Mouse (Mus musculus) heart, embryonic 16.5 days (tissue): ENCODE results near the gene Fam189b. TPM values are rescaled to one million over a fixed set of nuclear protein-coding genes. Genes with fewer than 3 reads are reported as not detected.

Experiments
- ATAC-seq: fragments of 200-750 bp; cut with Nextera tagmentation; replicated peaks from 2 replicates; pipeline ENCODE4 v1.8.0; 2017; ENCODE audit warnings: moderate number of reproducible peaks; ENCODE audit not compliant: insufficient read depth, low FRiP score; ENCODE audit errors: extremely low read depth
- H3K27ac ChIP-seq: fragments of 300-500 bp; sonication (generic); 2 replicates; pipeline ENCODE4 v1.5.1; 2014; ENCODE audit warnings: mild to moderate bottlenecking, low read length, control low read depth, moderate library complexity
- H3K27me3 ChIP-seq: fragments of 300-500 bp; sonication (generic); 2 replicates; pipeline ENCODE4 v1.6.1; 2014; ENCODE audit warnings: low read length, mixed read lengths; ENCODE audit not compliant: control insufficient read depth, insufficient read depth
- H3K36me3 ChIP-seq: fragments of 300-500 bp; sonication (generic); 2 replicates; pipeline ENCODE4 v1.6.1; 2014; ENCODE audit not compliant: control insufficient read depth, insufficient read depth
- H3K4me1 ChIP-seq: fragments of 300-500 bp; sonication (generic); 2 replicates; pipeline ENCODE4 v1.6.1; 2014; ENCODE audit warnings: low read length, mixed read lengths; ENCODE audit not compliant: control insufficient read depth, insufficient read depth
- H3K4me2 ChIP-seq: fragments of 300-500 bp; sonication (generic); 2 replicates; pipeline ENCODE4 v1.6.1; 2014; ENCODE audit warnings: low read depth, mild to moderate bottlenecking, control low read depth, low read length
- H3K4me3 ChIP-seq: fragments of 300-500 bp; sonication (generic); 2 replicates; pipeline ENCODE4 v1.5.1; 2014; ENCODE audit warnings: mild to moderate bottlenecking, control low read depth, low read length
- H3K9ac ChIP-seq: fragments of 300-500 bp; sonication (generic); 2 replicates; pipeline ENCODE4 v1.6.1; 2014; ENCODE audit warnings: low read length, control low read depth
- H3K9me3 ChIP-seq: fragments of 300-500 bp; sonication (generic); replicated peaks from 2 replicates; pipeline ENCODE4 v1.6.1; 2016; ENCODE audit warnings: low read length; ENCODE audit not compliant: control insufficient read depth
- WGBS: fragments of 180-500 bp; shearing (Covaris S2); extraction: QIAGEN DNeasy Blood & Tissue Kit; methylation state at CpG from one replicate; pipeline ENCODE4 v1.1.7; 2014; 5-methylcytosine and 5-hydroxymethylcytosine counted together
- polyA plus RNA-seq: library from polyadenylated mRNA; unstranded; fragments of >200 nt; fragmentation: Nextera tagmentation; extraction: Ambion mirVana; gene quantifications from 2 replicates; pipeline ENCODE4 v1.2.1, GENCODE M21; 2015

Fam189b gene
- polyA plus RNA-seq, 1 experiment from 2014 or later: 17.7 TPM

GRCm38 (mm10) chr3:89190436-89190835 is 7.5 kb downstream of the Fam189b start:
- ATAC-seq: no peak
- 65% methylated on average over 8 of the region's 8 CpGs for WGBS
- H3K4me3 ChIP-seq: no peak overlapping the region

GRCm38 (mm10) chr3:89193351-89193750 is 10.4 kb downstream of the Fam189b start:
- no peak overlapping the region for H3K4me3 ChIP-seq
- H3K9me3 ChIP-seq: no peaks in the 10 kb centered on the region
- no peak overlapping the region for H3K9ac ChIP-seq
- H3K4me1 ChIP-seq: peaks cover 10% of the 10 kb centered on the region
- H3K27ac ChIP-seq: no peak overlapping the region
- no peak overlapping the region for H3K4me2 ChIP-seq
- WGBS: 70% methylated on average over 1 of the region's 1 CpGs
- no peaks in the 10 kb centered on the region for H3K27me3 ChIP-seq
- H3K36me3 ChIP-seq: no peaks in the 10 kb centered on the region
- ATAC-seq: no peak

More at GRCm38 (mm10) chr3:89190436-89190835, 7.5 kb downstream of the Fam189b start:
- Histone ChIP-seq H3K27me3 (no peaks in the 10 kb centered on the region), H3K27ac (no peak overlapping the region), H3K9me3 (no peaks in the 10 kb centered on the region), H3K9ac (no peak overlapping the region), H3K4me2 (no peak overlapping the region), H3K4me1 (peaks cover under 1% of the 10 kb centered on the region; the same call in 1 of the 2 replicates), H3K36me3 (no peaks in the 10 kb centered on the region)

- no peak for ATAC-seq
- H3K4me2 ChIP-seq: no peak overlapping the region
- H3K4me1 ChIP-seq: peaks cover 10% of the 10 kb centered on the region
- no peak overlapping the region for H3K9ac ChIP-seq
- no peak overlapping the region for H3K27ac ChIP-seq
- 80% methylated on average over 2 of the region's 2 CpGs for WGBS
- no peak overlapping the region for H3K4me3 ChIP-seq
- no peaks in the 10 kb centered on the region for H3K9me3 ChIP-seq
- H3K27me3 ChIP-seq: no peaks in the 10 kb centered on the region
- no peaks in the 10 kb centered on the region for H3K36me3 ChIP-seq
Observed at GRCm38 (mm10) chr3:89193853-89194252, 10.9 kb downstream of the Fam189b start.

- no peaks in the 10 kb centered on the region for H3K36me3 ChIP-seq
- peak; percentile 95 for ATAC-seq
- H3K27me3 ChIP-seq: no peaks in the 10 kb centered on the region
Observed at GRCm38 (mm10) chr3:89195979-89196877, 13.3 kb downstream of the Fam189b start.

GRCm38 (mm10) chr3:89199839-89200238 is 16.9 kb downstream of the Fam189b start:
- Histone ChIP-seq H3K4me3 (no peak overlapping the region), H3K9ac (no peak overlapping the region), H3K4me2 (no peak overlapping the region), H3K4me1 (peaks cover 15% of the 10 kb centered on the region), H3K27me3 (no peaks in the 10 kb centered on the region), H3K36me3 (no peaks in the 10 kb centered on the region), H3K27ac (no peak overlapping the region), H3K9me3 (no peaks in the 10 kb centered on the region)
- no peak for ATAC-seq
- 69% methylated on average over 3 of the region's 3 CpGs for WGBS

More at GRCm38 (mm10) chr3:89195979-89196877, 13.3 kb downstream of the Fam189b start:
- Histone ChIP-seq H3K9ac (peak overlapping the region; percentile 81), H3K4me2 (peak overlapping the region; percentile 82), H3K4me3 (peak overlapping the region; percentile 61), H3K4me1 (peaks cover 10% of the 10 kb centered on the region), H3K27ac (peak overlapping the region; percentile 85), H3K9me3 (no peaks in the 10 kb centered on the region)
- 7% methylated on average over 33 of the region's 33 CpGs for WGBS

GRCm38 (mm10) chr3:89202253-89203141 is 19.6 kb downstream of the Fam189b start, which contains the start of gene Gba:
Gba (plus strand) TSS chr3:89202928.
- Histone ChIP-seq H3K27ac (peak within 1 kb of the TSS; percentile 66), H3K4me2 (peak within 1 kb of the TSS; percentile 86), H3K4me1 (peaks cover 4% of the 10 kb centered on the region), H3K9ac (peak within 1 kb of the TSS; percentile 75), H3K9me3 (no peaks in the 10 kb centered on the region), H3K27me3 (no peaks in the 10 kb centered on the region), H3K4me3 (peak within 1 kb of the TSS; percentile 77), H3K36me3 (peaks cover 6% of the 10 kb centered on the region)
- WGBS: 23% methylated on average over 13 of the region's 13 CpGs
- ATAC-seq: peak; percentile 83

GRCm38 (mm10) chr3:89203142-89203514 is 20.2 kb downstream of the Fam189b start:
- H3K9me3 ChIP-seq: no peaks in the 10 kb centered on the region
- peak overlapping the region; percentile 75 for H3K9ac ChIP-seq
- H3K27me3 ChIP-seq: no peaks in the 10 kb centered on the region
- ATAC-seq: no peak
- H3K4me1 ChIP-seq: peaks cover 4% of the 10 kb centered on the region
- WGBS: 26% methylated on average over 5 of the region's 5 CpGs
- peaks cover 12% of the 10 kb centered on the region for H3K36me3 ChIP-seq
- H3K4me3 ChIP-seq: peak overlapping the region; percentile 77
- H3K27ac ChIP-seq: peak overlapping the region; percentile 66
- H3K4me2 ChIP-seq: peak overlapping the region; percentile 86

- Histone ChIP-seq H3K9ac (no peak overlapping the region), H3K4me1 (peaks cover 4% of the 10 kb centered on the region), H3K36me3 (peaks cover 28% of the 10 kb centered on the region), H3K4me3 (no peak overlapping the region), H3K4me2 (no peak overlapping the region), H3K27ac (no peak overlapping the region), H3K9me3 (no peaks in the 10 kb centered on the region), H3K27me3 (no peaks in the 10 kb centered on the region)
- 92% methylated on average over 7 of the region's 7 CpGs for WGBS
- no peak for ATAC-seq
Observed at GRCm38 (mm10) chr3:89206079-89206478, 23.1 kb downstream of the Fam189b start.
